Mouse (Mus musculus) brain, embryonic 14.5 days (tissue): ENCODE data around the gene Mob3c.

Source experiments
- CTCF ChIP-seq: fragments of 200-500 bp; IDR thresholded peaks from 2 replicates; pipeline ENCODE4 v1.5.1; 2012; ENCODE audit warnings: inconsistent platforms, mild to moderate bottlenecking, moderate library complexity, borderline replicate concordance; ENCODE audit not compliant: insufficient read depth, insufficient read length; ENCODE audit errors: extremely low read depth
- POLR2A ChIP-seq: fragments of 200-500 bp; IDR thresholded peaks from 2 replicates; pipeline ENCODE4 v1.6.1; 2012; ENCODE audit warnings: mild to moderate bottlenecking, inconsistent platforms, borderline replicate concordance; ENCODE audit not compliant: poor library complexity, insufficient read depth, insufficient read length, severe bottlenecking; ENCODE audit errors: extremely low read depth

GRCm38 (mm10) chr4:115825271-115825670 lies 2.6 kb upstream of the Mob3c start:
- TF ChIP-seq POLR2A (no peak), CTCF (no peak)
